Mouse (Mus musculus): Measurements from ENCODE around the gene Tmem108. TPM values are rescaled to one million over a fixed set of nuclear protein-coding genes. Genes with fewer than 3 reads are reported as not detected.

Gene Tmem108
- 72.3 and 88.6 TPM in 2 replicates for polyA plus RNA-seq (2015; fragmentation: Nextera tagmentation; extraction: Ambion mirVana)

DNA sequence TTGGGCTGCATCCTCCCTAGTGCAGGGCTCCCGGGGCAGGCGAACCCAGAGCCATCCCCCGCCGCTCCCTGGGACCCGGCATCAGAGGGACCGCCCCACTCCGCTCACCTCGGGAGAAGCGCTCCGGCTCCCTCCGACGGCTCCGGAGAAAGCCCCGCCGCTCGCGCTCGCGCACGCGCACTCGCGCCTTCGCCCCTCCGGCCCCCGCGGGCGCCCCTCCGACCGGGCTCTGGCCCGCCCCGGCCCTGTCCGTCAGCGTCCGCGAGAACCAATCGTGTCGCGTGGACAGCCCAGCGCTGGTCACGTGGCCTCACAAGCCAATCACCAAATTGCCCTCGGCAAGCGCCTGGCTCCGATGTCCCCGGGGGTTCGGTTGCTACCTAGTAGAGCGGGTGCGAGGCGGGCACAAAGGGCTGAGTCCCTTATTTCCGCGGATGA lies at the start of gene Tmem108:
Gene Tmem108 (minus strand): TSS at position 191 of the 438 bp plus-strand sequence.
- peak; percentile 94 for ATAC-seq
- no peaks in the 10 kb centered on the region for H3K36me3 ChIP-seq (ENCODE audit: control insufficient read depth, insufficient read depth)
- H3K4me1 ChIP-seq (replicated peaks; ENCODE audit: control insufficient read depth, insufficient read depth, low read length): peaks cover 28% of the 10 kb centered on the region
- peak within 1 kb of the TSS; percentile 87 for H3K4me3 ChIP-seq (replicated peaks; ENCODE audit: low read length)
- peak within 1 kb of the TSS; percentile 96 for H3K9ac ChIP-seq (replicated peaks; ENCODE audit: low read depth, low read length)
- peak within 1 kb of the TSS; percentile 80 for H3K4me2 ChIP-seq (ENCODE audit: low read length)
- H3K27ac ChIP-seq (ENCODE audit: low read length): peak within 1 kb of the TSS; percentile 86
- H3K27me3 ChIP-seq (replicated peaks; ENCODE audit: control insufficient read depth, insufficient read depth, low read length): 0 out of 2 replicates have a peak, but pooled peaks cover 2% of the 10 kb centered on the region
- under 1% methylated on average over 51 of the region's 51 CpGs for WGBS
- no peaks in the 10 kb centered on the region for H3K9me3 ChIP-seq (ENCODE audit: control insufficient read depth, low read length)

DNA sequence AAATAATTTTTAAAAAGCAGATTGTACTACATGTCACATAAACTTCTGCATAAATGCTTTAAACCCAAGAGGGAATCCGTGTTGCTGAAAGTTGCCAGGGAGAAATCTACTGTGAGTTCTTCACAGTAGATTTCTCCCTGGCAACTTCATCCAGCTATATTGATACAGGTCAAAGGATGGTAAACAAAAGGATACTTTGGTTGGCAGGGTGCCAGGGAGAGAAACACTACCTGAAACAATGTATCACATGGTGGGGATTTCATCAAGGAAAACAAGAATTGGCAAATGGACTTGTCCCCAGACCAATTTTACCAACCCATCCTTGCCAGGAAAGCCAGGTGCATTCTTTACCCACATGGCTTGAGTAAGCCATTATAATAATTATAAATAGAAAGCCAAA lies 27.4 kb upstream of the Tmem108 start:
- no peak overlapping the region for H3K4me3 ChIP-seq (replicated peaks; ENCODE audit: low read length)
- ATAC-seq: no peak
- H3K4me2 ChIP-seq (ENCODE audit: low read length): no peak overlapping the region
- no peaks in the 10 kb centered on the region for H3K4me1 ChIP-seq (replicated peaks; ENCODE audit: control insufficient read depth, insufficient read depth, low read length)
- H3K9ac ChIP-seq (replicated peaks; ENCODE audit: low read depth, low read length): no peak overlapping the region
- 64% methylated on average over 1 of the region's 1 CpGs for WGBS
- H3K36me3 ChIP-seq (ENCODE audit: control insufficient read depth, insufficient read depth): no peaks in the 10 kb centered on the region
- H3K9me3 ChIP-seq (ENCODE audit: control insufficient read depth, low read length): no peaks in the 10 kb centered on the region
- H3K27me3 ChIP-seq (replicated peaks; ENCODE audit: control insufficient read depth, insufficient read depth, low read length): no peaks in the 10 kb centered on the region
- H3K27ac ChIP-seq (ENCODE audit: low read length): no peak overlapping the region

DNA sequence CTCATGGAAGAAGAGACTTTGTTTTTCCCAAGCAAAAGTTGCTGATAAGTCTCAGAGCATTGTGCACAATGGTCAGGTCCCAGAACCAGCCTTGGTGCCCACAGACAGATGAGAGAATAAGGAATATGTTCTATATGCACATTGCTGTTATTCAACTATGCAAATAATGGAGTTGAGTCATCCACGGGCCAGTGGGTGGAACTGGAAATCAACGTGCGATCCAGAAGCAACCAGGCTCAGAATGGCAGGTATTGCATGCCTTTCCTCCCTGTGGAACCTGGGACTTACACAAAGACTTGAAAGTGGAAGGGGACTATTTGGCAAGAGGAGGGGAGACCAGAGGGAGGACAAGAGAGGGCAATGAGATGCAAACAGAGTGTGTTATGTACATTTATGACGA lies 22.5 kb upstream of the Tmem108 start:
- Histone ChIP-seq H3K36me3 (ENCODE audit: control insufficient read depth, insufficient read depth) (no peaks in the 10 kb centered on the region), H3K27me3 (replicated peaks; ENCODE audit: control insufficient read depth, insufficient read depth, low read length) (no peaks in the 10 kb centered on the region), H3K9ac (replicated peaks; ENCODE audit: low read depth, low read length) (no peak overlapping the region), H3K4me2 (ENCODE audit: low read length) (no peak overlapping the region), H3K4me1 (replicated peaks; ENCODE audit: control insufficient read depth, insufficient read depth, low read length) (peaks cover 5% of the 10 kb centered on the region), H3K4me3 (replicated peaks; ENCODE audit: low read length) (no peak overlapping the region), H3K9me3 (ENCODE audit: control insufficient read depth, low read length) (no peaks in the 10 kb centered on the region), H3K27ac (ENCODE audit: low read length) (no peak overlapping the region)
- 90% methylated on average over 4 of the region's 4 CpGs for WGBS
- ATAC-seq: no peak

DNA sequence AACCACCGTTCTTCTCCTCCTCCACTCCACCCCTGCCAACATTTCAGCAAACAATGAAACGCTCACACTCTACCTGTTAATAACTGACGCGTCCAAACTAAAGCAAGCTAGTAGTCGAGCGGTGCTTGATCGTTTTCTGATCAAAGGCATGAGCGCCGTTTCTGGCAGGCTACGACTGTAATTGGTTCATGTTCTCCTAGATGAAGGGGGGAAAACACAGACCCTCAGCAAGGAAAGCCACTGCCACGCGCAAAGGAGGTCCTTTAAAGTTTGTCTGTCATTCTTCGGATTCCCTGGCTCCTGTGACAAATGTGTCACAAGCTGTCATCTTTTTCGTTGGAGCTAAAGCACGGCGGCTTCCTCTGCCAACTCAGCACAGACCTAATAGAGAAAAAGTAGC lies 21.6 kb upstream of the Tmem108 start:
- Histone ChIP-seq H3K27ac (ENCODE audit: low read length) (no peak overlapping the region), H3K4me1 (replicated peaks; ENCODE audit: control insufficient read depth, insufficient read depth, low read length) (peaks cover 5% of the 10 kb centered on the region), H3K27me3 (replicated peaks; ENCODE audit: control insufficient read depth, insufficient read depth, low read length) (no peaks in the 10 kb centered on the region), H3K4me3 (replicated peaks; ENCODE audit: low read length) (no peak overlapping the region), H3K9me3 (ENCODE audit: control insufficient read depth, low read length) (no peaks in the 10 kb centered on the region), H3K36me3 (ENCODE audit: control insufficient read depth, insufficient read depth) (no peaks in the 10 kb centered on the region), H3K4me2 (ENCODE audit: low read length) (0 out of 2 replicates have a peak overlapping the region, but pooled peaks have one; percentile 4), H3K9ac (replicated peaks; ENCODE audit: low read depth, low read length) (no peak overlapping the region)
- ATAC-seq: no peak
- WGBS: 45% methylated on average over 16 of the region's 16 CpGs

DNA sequence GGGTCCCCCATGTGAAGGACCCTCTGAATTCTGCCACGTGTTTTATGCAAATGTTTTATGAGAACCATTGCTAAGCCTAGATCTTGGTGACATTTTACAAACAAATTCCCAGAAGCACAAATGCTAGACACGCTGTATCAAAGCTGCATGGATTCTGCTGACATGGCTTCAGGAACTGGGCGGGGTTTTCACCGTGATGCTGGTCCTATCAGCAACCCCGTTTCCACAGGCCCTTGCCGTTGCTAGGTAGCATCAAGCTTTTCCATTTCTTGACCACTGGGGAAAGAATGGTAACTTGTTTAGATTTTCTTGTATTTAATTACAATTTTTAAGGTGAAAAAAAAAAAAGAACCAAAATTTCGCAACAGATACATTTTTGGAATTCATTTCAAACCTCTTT lies 20.7 kb upstream of the Tmem108 start:
- Histone ChIP-seq H3K27ac (ENCODE audit: low read length) (no peak overlapping the region), H3K4me2 (ENCODE audit: low read length) (no peak overlapping the region), H3K4me3 (replicated peaks; ENCODE audit: low read length) (no peak overlapping the region), H3K36me3 (ENCODE audit: control insufficient read depth, insufficient read depth) (no peaks in the 10 kb centered on the region), H3K27me3 (replicated peaks; ENCODE audit: control insufficient read depth, insufficient read depth, low read length) (no peaks in the 10 kb centered on the region), H3K9me3 (ENCODE audit: control insufficient read depth, low read length) (no peaks in the 10 kb centered on the region), H3K9ac (replicated peaks; ENCODE audit: low read depth, low read length) (no peak overlapping the region), H3K4me1 (replicated peaks; ENCODE audit: control insufficient read depth, insufficient read depth, low read length) (peaks cover 5% of the 10 kb centered on the region)
- WGBS: 81% methylated on average over 7 of the region's 7 CpGs
- no peak for ATAC-seq

DNA sequence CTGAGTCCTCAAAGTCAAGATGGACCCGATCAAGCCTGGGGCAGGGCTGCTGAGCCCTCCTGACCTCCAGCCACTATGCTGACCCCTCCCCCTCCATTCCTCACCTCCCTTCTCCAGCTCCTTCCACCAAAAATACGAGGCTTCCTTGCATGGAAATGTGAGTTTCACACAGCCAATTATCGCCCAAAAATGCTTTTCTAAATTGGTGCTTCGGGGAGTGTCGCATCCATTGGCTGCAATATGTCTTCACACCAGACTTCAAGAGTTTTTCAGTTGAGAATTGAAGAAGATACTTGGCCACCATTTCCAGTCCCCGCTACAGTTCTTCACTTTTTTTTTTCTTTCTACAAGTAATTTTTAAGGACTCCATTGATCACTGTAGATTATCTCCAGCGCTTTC lies 19.8 kb upstream of the Tmem108 start:
- no peak overlapping the region for H3K4me2 ChIP-seq (ENCODE audit: low read length)
- WGBS: 78% methylated on average over 7 of the region's 7 CpGs
- ATAC-seq: no peak
- no peaks in the 10 kb centered on the region for H3K27me3 ChIP-seq (replicated peaks; ENCODE audit: control insufficient read depth, insufficient read depth, low read length)
- 0 out of 2 replicates have a peak overlapping the region, but pooled peaks have one; percentile 34 for H3K27ac ChIP-seq (ENCODE audit: low read length)
- H3K4me1 ChIP-seq (replicated peaks; ENCODE audit: control insufficient read depth, insufficient read depth, low read length): peaks cover 5% of the 10 kb centered on the region
- no peaks in the 10 kb centered on the region for H3K9me3 ChIP-seq (ENCODE audit: control insufficient read depth, low read length)
- H3K4me3 ChIP-seq (replicated peaks; ENCODE audit: low read length): no peak overlapping the region
- no peaks in the 10 kb centered on the region for H3K36me3 ChIP-seq (ENCODE audit: control insufficient read depth, insufficient read depth)
- H3K9ac ChIP-seq (replicated peaks; ENCODE audit: low read depth, low read length): no peak overlapping the region

DNA sequence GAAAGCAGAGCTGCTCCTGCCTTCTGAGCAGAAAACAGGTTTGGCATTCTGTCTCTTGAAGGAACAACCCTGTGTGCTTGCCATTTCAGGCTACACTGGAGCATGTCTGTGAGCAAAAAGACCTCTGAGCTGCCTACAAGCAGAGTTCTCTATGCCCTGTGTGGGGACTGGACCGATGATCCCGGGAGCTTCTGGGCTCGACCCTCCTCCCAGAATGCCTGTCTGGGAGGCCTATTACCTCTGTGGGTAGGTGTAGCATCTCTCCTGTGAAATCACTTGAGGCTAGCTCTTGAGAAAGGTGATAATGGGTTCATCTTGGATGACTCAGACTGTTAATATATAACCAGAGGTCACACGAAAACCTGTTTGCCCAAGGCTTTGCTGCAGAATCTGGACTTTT lies 19.0 kb upstream of the Tmem108 start:
- no peak for ATAC-seq
- H3K27ac ChIP-seq (ENCODE audit: low read length): no peak overlapping the region
- no peaks in the 10 kb centered on the region for H3K36me3 ChIP-seq (ENCODE audit: control insufficient read depth, insufficient read depth)
- no peak overlapping the region for H3K4me2 ChIP-seq (ENCODE audit: low read length)
- H3K9ac ChIP-seq (replicated peaks; ENCODE audit: low read depth, low read length): no peak overlapping the region
- H3K9me3 ChIP-seq (ENCODE audit: control insufficient read depth, low read length): no peaks in the 10 kb centered on the region
- H3K27me3 ChIP-seq (replicated peaks; ENCODE audit: control insufficient read depth, insufficient read depth, low read length): no peaks in the 10 kb centered on the region
- no peak overlapping the region for H3K4me3 ChIP-seq (replicated peaks; ENCODE audit: low read length)
- H3K4me1 ChIP-seq (replicated peaks; ENCODE audit: control insufficient read depth, insufficient read depth, low read length): peaks cover 5% of the 10 kb centered on the region
- 95% methylated on average over 4 of the region's 4 CpGs for WGBS

DNA sequence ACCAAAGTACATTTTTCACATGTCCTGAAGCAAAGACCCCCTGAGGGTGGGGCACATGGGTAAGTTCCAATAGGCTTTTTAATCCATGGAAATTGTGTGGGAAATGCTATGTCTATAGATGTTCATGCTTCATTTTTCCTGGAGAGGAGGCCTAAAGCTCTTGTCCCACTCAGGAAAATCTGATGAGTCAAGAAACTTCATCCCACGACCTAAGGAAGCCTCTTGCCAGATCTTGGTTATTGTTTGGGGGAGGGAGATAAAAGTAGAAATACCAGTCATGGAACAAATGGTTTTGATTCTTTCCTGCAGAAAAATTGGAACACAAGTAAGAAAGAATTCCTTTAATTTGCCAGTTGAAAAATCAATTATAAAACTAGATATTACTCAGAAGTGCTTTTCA lies 16.5 kb upstream of the Tmem108 start:
- no peak overlapping the region for H3K9ac ChIP-seq (replicated peaks; ENCODE audit: low read depth, low read length)
- H3K4me2 ChIP-seq (ENCODE audit: low read length): no peak overlapping the region
- H3K4me1 ChIP-seq (replicated peaks; ENCODE audit: control insufficient read depth, insufficient read depth, low read length): peaks cover 2% of the 10 kb centered on the region
- no peak overlapping the region for H3K4me3 ChIP-seq (replicated peaks; ENCODE audit: low read length)
- H3K9me3 ChIP-seq (ENCODE audit: control insufficient read depth, low read length): no peaks in the 10 kb centered on the region
- whole genome bisulfite sequencing: 62% methylated on average over 1 of the region's 1 CpGs
- ATAC-seq: no peak
- no peaks in the 10 kb centered on the region for H3K27me3 ChIP-seq (replicated peaks; ENCODE audit: control insufficient read depth, insufficient read depth, low read length)
- H3K36me3 ChIP-seq (ENCODE audit: control insufficient read depth, insufficient read depth): no peaks in the 10 kb centered on the region
- H3K27ac ChIP-seq (ENCODE audit: low read length): no peak overlapping the region

DNA sequence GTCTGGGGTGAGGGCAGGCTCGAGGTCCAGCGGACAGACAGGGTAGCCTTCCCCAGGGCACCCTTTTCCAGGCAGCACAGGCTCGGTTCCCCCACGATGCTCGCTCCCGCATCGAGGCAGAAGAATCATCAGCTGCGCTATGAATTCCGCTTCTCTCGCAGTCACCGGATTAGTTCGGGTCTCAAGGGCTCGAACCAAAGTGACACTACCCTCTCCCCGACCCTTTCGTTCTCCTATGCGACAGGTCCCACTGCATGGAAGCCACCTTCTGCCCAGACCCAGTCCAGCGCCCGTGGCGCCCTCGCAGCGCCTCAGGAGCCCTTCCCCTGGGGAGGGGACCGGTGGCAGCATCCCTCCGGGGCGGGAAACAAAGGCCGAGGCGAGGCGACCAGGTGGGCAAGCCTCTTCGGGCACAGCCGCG lies 476 bp downstream of the Tmem108 start:
- 0% methylated on average over 30 of the region's 30 CpGs for WGBS
- no peak; the same call in 1 of the 2 replicates for ATAC-seq
- peak overlapping the region; percentile 80 for H3K4me2 ChIP-seq (ENCODE audit: low read length)
- no peaks in the 10 kb centered on the region for H3K36me3 ChIP-seq (ENCODE audit: control insufficient read depth, insufficient read depth)
- H3K27ac ChIP-seq (ENCODE audit: low read length): peak overlapping the region; percentile 86
- H3K27me3 ChIP-seq (replicated peaks; ENCODE audit: control insufficient read depth, insufficient read depth, low read length): 0 out of 2 replicates have a peak, but pooled peaks cover 2% of the 10 kb centered on the region
- H3K4me1 ChIP-seq (replicated peaks; ENCODE audit: control insufficient read depth, insufficient read depth, low read length): peaks cover 33% of the 10 kb centered on the region
- H3K9me3 ChIP-seq (ENCODE audit: control insufficient read depth, low read length): no peaks in the 10 kb centered on the region
- H3K9ac ChIP-seq (replicated peaks; ENCODE audit: low read depth, low read length): peak overlapping the region; percentile 96
- peak overlapping the region; percentile 87 for H3K4me3 ChIP-seq (replicated peaks; ENCODE audit: low read length)

DNA sequence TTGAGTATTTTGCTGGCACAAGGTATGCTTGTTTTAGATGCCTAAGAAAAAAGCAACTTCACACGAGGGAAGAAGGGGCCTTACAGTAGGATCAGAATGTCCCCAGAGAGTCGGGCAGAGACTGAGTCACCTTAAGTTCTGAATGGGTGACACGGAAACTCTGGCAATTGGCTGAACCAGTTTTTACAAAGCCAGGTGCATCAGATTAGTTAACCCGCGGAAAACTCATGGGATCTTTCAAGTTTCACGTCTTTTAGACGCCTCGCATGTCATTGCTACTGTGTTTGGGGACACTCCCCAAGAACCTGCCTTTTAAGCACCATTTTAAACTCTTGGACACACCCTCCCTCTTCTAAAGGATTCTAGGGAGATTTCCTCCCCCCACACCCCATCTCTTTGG lies 1.3 kb downstream of the Tmem108 start:
- 18% methylated on average over 8 of the region's 8 CpGs for WGBS
- Histone ChIP-seq H3K9ac (replicated peaks; ENCODE audit: low read depth, low read length) (peak overlapping the region; percentile 96), H3K4me2 (ENCODE audit: low read length) (peak overlapping the region; percentile 80), H3K4me3 (replicated peaks; ENCODE audit: low read length) (peak overlapping the region; percentile 87), H3K4me1 (replicated peaks; ENCODE audit: control insufficient read depth, insufficient read depth, low read length) (peaks cover 39% of the 10 kb centered on the region), H3K36me3 (ENCODE audit: control insufficient read depth, insufficient read depth) (no peaks in the 10 kb centered on the region), H3K9me3 (ENCODE audit: control insufficient read depth, low read length) (no peaks in the 10 kb centered on the region), H3K27me3 (replicated peaks; ENCODE audit: control insufficient read depth, insufficient read depth, low read length) (0 out of 2 replicates have a peak, but pooled peaks cover 2% of the 10 kb centered on the region), H3K27ac (ENCODE audit: low read length) (peak overlapping the region; percentile 86; the same call in 1 of the 2 replicates)
- ATAC-seq: no peak

All from forebrain, embryonic 16.5 days (tissue).